Mouse (Mus musculus): Measurements from ENCODE around the gene Sgca. TPM values are rescaled to one million over a fixed set of nuclear protein-coding genes. Genes with fewer than 3 reads are reported as not detected.

Gene Sgca
- polyA plus RNA-seq, 1 experiment: 0.25 TPM

DNA sequence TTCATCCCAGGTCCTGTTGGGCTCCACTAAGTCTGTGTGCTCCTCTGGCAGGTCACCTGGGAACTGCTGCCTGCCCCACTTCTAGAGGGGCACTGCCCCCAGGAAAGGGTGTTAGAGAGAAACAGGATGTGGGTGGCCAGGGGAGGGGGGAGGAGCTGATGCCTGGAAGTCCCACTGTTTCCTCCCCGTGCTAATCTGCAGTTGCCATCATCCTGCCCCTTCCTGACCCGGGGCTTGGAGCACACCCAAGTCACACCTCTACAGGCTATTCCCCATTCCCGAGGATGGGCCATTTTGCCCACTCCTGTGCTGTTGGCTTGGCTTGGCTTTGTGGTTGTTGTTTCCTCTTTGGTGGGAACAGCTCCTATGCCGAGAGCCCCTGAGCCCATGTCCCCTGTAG is 24.4 kb upstream of the Sgca start:
- DNase-seq (ENCODE audit: low read depth): no peak
- TF ChIP-seq POLR2A (IDR thresholded peaks at IDR 0.05; ENCODE audit: borderline replicate concordance, extremely low read depth, insufficient read depth, insufficient read length, poor library complexity, severe bottlenecking) (no peak), CTCF (IDR thresholded peaks at IDR 0.05; ENCODE audit: borderline replicate concordance, extremely low read depth, insufficient read depth, insufficient read length) (no peak)

- TF ChIP-seq CTCF (IDR thresholded peaks at IDR 0.05; ENCODE audit: borderline replicate concordance, extremely low read depth, insufficient read depth, insufficient read length) (no peak), POLR2A (IDR thresholded peaks at IDR 0.05; ENCODE audit: borderline replicate concordance, extremely low read depth, insufficient read depth, insufficient read length, poor library complexity, severe bottlenecking) (no peak)
- no peak for DNase-seq (ENCODE audit: low read depth)
Measured at GRCm38 (mm10) chr11:95000128-95000527, 24.0 kb upstream of the Sgca start.

GRCm38 (mm10) chr11:94998041-94998531 is 22.0 kb upstream of the Sgca start:
- TF ChIP-seq CTCF (IDR thresholded peaks at IDR 0.05; ENCODE audit: borderline replicate concordance, extremely low read depth, insufficient read depth, insufficient read length): no peak
- TF ChIP-seq POLR2A (IDR thresholded peaks at IDR 0.05; ENCODE audit: borderline replicate concordance, extremely low read depth, insufficient read depth, insufficient read length, poor library complexity, severe bottlenecking): no peak
- DNase-seq (ENCODE audit: low read depth): peak; percentile 67

- no peak for DNase-seq (ENCODE audit: low read depth)
- TF ChIP-seq CTCF (IDR thresholded peaks at IDR 0.05; ENCODE audit: borderline replicate concordance, extremely low read depth, insufficient read depth, insufficient read length) (no peak), POLR2A (IDR thresholded peaks at IDR 0.05; ENCODE audit: borderline replicate concordance, extremely low read depth, insufficient read depth, insufficient read length, poor library complexity, severe bottlenecking) (no peak)
Measured at GRCm38 (mm10) chr11:94997596-94997995, 21.5 kb upstream of the Sgca start.

DNA sequence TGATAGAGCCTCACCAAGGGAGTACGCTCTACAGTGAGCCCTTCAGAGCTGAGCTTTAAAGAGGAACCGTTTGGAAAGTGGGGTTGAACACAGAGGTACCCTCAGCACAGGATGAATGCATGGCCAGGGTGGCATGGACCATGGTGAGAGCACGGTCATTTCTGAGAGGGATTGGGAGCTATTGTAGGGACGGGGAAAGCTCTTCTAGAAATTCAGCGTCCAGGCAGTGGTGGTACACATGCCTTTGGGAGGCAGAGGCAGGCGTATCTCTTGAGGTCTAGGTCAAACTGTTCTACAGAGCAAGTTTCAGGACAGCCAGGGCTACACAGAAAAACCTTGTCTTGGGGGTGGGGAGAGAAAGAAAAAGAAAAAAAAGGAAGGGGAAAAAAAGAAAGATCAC is 20.9 kb upstream of the Sgca start:
- TF ChIP-seq POLR2A (IDR thresholded peaks at IDR 0.05; ENCODE audit: borderline replicate concordance, extremely low read depth, insufficient read depth, insufficient read length, poor library complexity, severe bottlenecking) (no peak), CTCF (IDR thresholded peaks at IDR 0.05; ENCODE audit: borderline replicate concordance, extremely low read depth, insufficient read depth, insufficient read length) (no peak)

DNA sequence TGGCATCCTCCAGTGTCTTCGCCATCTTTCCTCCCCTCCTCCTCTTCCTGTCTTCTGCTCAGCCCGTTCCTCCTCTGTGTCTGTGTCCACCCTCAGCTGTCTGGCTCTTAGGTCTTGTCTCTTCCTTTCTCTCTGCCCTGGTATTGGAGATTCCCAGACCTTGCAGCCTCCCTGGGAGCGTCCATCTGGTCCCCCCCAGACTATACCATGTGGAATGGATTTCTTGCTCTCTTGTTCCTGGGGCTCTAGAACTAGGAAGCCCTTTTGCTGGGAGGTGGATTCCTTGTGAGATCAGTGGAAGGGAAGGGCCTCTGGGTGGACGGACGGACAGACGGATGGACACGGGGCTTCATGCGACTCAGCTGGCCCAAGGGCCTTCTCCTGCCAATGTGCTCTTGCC is 20.0 kb upstream of the Sgca start:
- TF ChIP-seq POLR2A (IDR thresholded peaks at IDR 0.05; ENCODE audit: borderline replicate concordance, extremely low read depth, insufficient read depth, insufficient read length, poor library complexity, severe bottlenecking) (no peak), CTCF (IDR thresholded peaks at IDR 0.05; ENCODE audit: borderline replicate concordance, extremely low read depth, insufficient read depth, insufficient read length) (no peak)
- no peak for DNase-seq (ENCODE audit: low read depth)

More for the DNA sequence above, 20.9 kb upstream of the Sgca start:
- no peak for DNase-seq (ENCODE audit: low read depth)

DNA sequence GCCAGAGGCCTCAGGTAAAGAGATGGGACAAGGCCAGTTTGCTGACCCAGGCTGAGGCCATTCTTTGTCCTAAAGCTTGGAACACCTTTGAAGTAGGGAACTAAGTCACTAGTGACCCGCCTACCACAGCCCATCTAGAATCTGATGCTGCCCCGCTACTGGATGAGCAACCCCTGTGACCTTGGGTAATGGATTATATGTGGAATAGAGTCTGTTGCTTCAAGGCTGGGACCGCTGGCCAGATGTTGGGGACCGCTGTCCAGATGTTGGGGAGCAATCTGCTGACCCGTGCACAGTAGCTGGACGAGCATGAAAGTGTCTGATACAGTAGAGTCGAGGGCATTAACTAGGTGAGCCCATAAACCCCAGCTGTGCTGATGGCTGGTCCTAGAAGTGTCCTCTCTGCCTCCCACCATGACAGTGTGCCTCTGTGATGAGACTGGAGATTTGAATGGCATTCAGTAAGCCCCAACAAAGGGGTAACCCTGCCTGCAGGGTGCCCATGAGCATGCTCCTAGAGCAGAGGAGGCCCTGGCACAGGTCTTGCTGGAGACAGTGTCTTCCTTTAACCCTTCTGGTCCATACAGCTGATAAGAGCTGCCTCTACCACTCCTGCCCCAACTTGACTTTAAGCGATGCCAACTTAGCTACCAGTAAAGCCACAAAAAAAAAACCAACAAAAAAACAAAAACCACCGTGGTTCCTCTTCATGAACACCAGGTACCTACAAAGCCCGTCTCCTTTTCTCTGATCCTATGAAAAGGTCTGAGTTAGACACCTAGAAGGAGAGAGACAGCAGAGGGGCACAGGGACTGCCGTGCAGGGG is 19.0 kb upstream of the Sgca start:
- TF ChIP-seq CTCF (IDR thresholded peaks at IDR 0.05; ENCODE audit: borderline replicate concordance, extremely low read depth, insufficient read depth, insufficient read length) (no peak), POLR2A (IDR thresholded peaks at IDR 0.05; ENCODE audit: borderline replicate concordance, extremely low read depth, insufficient read depth, insufficient read length, poor library complexity, severe bottlenecking) (no peak)

DNA sequence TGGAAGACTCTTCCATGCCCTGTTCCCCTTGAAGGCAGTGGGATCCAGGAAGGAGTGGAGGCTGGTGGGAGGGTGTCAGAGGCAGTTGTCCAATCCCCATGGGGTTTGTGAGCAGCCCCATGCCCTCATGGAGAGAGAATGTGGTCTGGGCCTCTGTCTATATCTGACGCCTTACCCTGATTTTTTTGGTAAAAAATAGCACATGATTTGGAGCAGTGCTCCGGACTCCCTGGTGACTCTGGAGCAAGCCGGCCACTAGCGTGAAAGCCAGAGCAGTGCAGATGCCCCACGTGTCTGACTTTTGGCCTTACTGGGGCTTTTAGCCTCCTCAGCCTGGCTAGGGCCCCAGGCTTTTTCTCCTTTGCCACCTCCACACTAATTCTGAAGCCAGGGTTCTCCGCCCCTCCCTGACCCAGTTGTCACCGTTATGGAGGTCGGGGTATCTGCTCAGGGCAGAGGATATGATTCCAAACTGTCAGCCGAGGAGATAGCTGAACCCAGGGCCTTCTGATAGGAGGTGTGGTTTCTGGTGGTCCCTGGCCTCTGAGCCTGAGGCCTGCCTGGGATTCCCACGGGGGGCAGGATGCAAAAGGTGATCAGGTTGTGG is 18.2 kb upstream of the Sgca start:
- DNase-seq (ENCODE audit: low read depth): no peak
- TF ChIP-seq CTCF (IDR thresholded peaks at IDR 0.05; ENCODE audit: borderline replicate concordance, extremely low read depth, insufficient read depth, insufficient read length) (no peak), POLR2A (IDR thresholded peaks at IDR 0.05; ENCODE audit: borderline replicate concordance, extremely low read depth, insufficient read depth, insufficient read length, poor library complexity, severe bottlenecking) (no peak)

More for the DNA sequence above, 19.0 kb upstream of the Sgca start:
- no peak for DNase-seq (ENCODE audit: low read depth)

GRCm38 (mm10) chr11:94992754-94993606 is 16.9 kb upstream of the Sgca start:
- TF ChIP-seq POLR2A (IDR thresholded peaks at IDR 0.05; ENCODE audit: borderline replicate concordance, extremely low read depth, insufficient read depth, insufficient read length, poor library complexity, severe bottlenecking) (no peak), CTCF (IDR thresholded peaks at IDR 0.05; ENCODE audit: borderline replicate concordance, extremely low read depth, insufficient read depth, insufficient read length) (no peak)

DNA sequence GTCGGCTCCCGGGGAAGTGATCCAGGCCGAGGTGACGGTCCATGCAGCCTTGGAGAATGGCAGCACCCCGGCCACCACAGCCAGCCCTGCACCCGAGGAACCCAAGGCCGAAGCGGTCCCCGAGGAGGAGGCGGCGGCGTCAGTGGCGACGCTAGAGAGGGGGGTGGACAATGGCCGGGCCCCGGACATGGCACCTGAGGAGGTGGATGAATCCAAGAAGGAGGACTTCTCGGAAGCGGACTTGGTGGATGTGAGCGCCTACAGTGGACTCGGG is 16.3 kb upstream of the Sgca start:
- TF ChIP-seq POLR2A (IDR thresholded peaks at IDR 0.05; ENCODE audit: borderline replicate concordance, extremely low read depth, insufficient read depth, insufficient read length, poor library complexity, severe bottlenecking) (no peak), CTCF (IDR thresholded peaks at IDR 0.05; ENCODE audit: borderline replicate concordance, extremely low read depth, insufficient read depth, insufficient read length) (no peak)
- DNase-seq (ENCODE audit: low read depth): no peak

More at GRCm38 (mm10) chr11:94992754-94993606, 16.9 kb upstream of the Sgca start:
- no peak for DNase-seq (ENCODE audit: low read depth)

All from brain, embryonic 14.5 days (tissue).